ENCODE assay signal across 23 mouse cellular contexts in the genomic region with DNA sequence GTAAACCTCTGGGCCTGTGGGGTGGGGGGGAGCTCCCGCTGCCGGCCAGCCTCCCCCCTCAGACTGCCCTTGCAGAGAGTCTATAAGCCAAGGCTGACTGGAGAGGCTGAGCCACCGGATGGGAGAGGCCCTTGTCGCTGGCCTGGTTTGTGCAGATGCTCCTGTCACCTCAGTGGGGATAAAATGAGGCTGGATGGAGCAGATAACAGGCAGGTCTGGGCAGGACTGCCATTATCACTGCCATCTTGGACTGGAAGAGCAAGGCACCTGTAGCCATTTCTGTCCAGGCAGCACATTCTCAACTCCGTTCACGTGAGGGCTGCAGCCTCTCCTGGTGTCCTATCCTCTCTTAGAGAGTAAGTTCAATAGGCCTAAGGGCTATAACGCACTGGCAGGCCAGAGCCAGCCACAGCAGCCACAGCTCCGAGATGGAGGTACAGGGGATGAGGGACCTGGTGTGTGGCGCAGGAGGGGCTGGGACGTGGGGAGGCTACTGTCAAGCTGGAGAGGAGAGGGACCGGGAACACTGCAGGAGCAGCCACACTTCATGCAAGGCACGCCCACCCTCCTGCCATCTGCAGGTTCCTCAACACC. TPM values are rescaled to one million over a fixed set of nuclear protein-coding genes. Genes with fewer than 3 reads are reported as not detected.
DNase-seq lines count a peak whose midpoint lies in the region; ATAC-seq lines count a peak whose summit lies in the region.
"Had no signal": no experiment of that assay in that cellular context is flagged by ENCODE, and none has a peak within 500 bp of the region (broad histone marks: within the 10 kb centered on the region; RNA-seq: fewer than 3 reads in every experiment).

No protein-coding gene starts in this region.

- peaks cover 7% of the 10 kb centered on the region for H3K4me1 ChIP-seq in midbrain, embryonic 11.5 days (ENCODE audit: control insufficient read depth, insufficient read depth, low read length)
- H3K4me1 ChIP-seq in midbrain, embryonic 13.5 days (replicated peaks): peaks cover 13% of the 10 kb centered on the region
- H3K4me1 ChIP-seq in liver, embryonic 11.5 days (replicated peaks; ENCODE audit: control insufficient read depth, insufficient read depth, low read length): peaks cover 41% of the 10 kb centered on the region
- 0 out of 2 replicates have a peak, but pooled peaks cover 5% of the 10 kb centered on the region for H3K4me1 ChIP-seq in kidney, embryonic 14.5 days (ENCODE audit: control insufficient read depth, insufficient read depth, low read length)
- peaks cover 10% of the 10 kb centered on the region for H3K4me1 ChIP-seq in neural tube, embryonic 15.5 days

- H3K4me2 ChIP-seq in midbrain, embryonic 11.5 days: no peak overlapping the region
- no peak overlapping the region for H3K4me2 ChIP-seq in midbrain, embryonic 13.5 days (replicated peaks)
- H3K4me2 ChIP-seq in liver, embryonic 11.5 days: peak overlapping the region; percentile 9; the same call in 1 of the 2 replicates
- no peak overlapping the region for H3K4me2 ChIP-seq in kidney, embryonic 14.5 days (replicated peaks; ENCODE audit: low read depth, low read length)
- H3K4me2 ChIP-seq in neural tube, embryonic 15.5 days: no peak overlapping the region
- H3K4me2 ChIP-seq: embryonic facial prominence, embryonic 12.5 days; hindbrain, embryonic 13.5 days; midbrain, embryonic 12.5 days; neural tube, embryonic 12.5 days had no signal

- no peak overlapping the region for H3K9ac ChIP-seq in midbrain, embryonic 11.5 days (ENCODE audit: low read length)
- H3K9ac ChIP-seq in midbrain, embryonic 13.5 days (replicated peaks): no peak overlapping the region
- no peak overlapping the region for H3K9ac ChIP-seq in liver, embryonic 11.5 days (ENCODE audit: low read depth, low read length)
- no peak overlapping the region for H3K9ac ChIP-seq in kidney, embryonic 14.5 days (ENCODE audit: low read depth, low read length)
- no peak overlapping the region for H3K9ac ChIP-seq in neural tube, embryonic 15.5 days (replicated peaks)
- H3K9ac ChIP-seq: embryonic facial prominence, embryonic 12.5 days; hindbrain, embryonic 13.5 days; midbrain, embryonic 12.5 days; neural tube, embryonic 12.5 days had no signal

- H3K36me3 ChIP-seq in midbrain, embryonic 11.5 days (ENCODE audit: control insufficient read depth, insufficient read depth, low read length): peaks cover 25% of the 10 kb centered on the region
- H3K36me3 ChIP-seq in midbrain, embryonic 13.5 days: peaks cover 65% of the 10 kb centered on the region
- peaks cover 28% of the 10 kb centered on the region for H3K36me3 ChIP-seq in liver, embryonic 11.5 days (ENCODE audit: control insufficient read depth, insufficient read depth, low read length)
- H3K36me3 ChIP-seq in kidney, embryonic 14.5 days (ENCODE audit: control insufficient read depth, insufficient read depth, low read length): peaks cover 49% of the 10 kb centered on the region
- H3K36me3 ChIP-seq in neural tube, embryonic 15.5 days: peaks cover 60% of the 10 kb centered on the region

- peaks cover 10% of the 10 kb centered on the region for H3K27me3 ChIP-seq in midbrain, embryonic 11.5 days (ENCODE audit: control insufficient read depth, insufficient read depth, low read length)
- peaks cover 23% of the 10 kb centered on the region for H3K27me3 ChIP-seq in midbrain, embryonic 13.5 days
- H3K27me3 ChIP-seq in liver, embryonic 11.5 days (replicated peaks; ENCODE audit: control insufficient read depth, insufficient read depth, low read length): peaks cover 9% of the 10 kb centered on the region
- peaks cover 2% of the 10 kb centered on the region; the same call in 1 of the 2 replicates for H3K27me3 ChIP-seq in kidney, embryonic 14.5 days (ENCODE audit: control insufficient read depth, insufficient read depth, low read length)
- H3K27me3 ChIP-seq in neural tube, embryonic 15.5 days (replicated peaks): peaks cover 24% of the 10 kb centered on the region

- no peak for ATAC-seq in midbrain, embryonic 11.5 days (ENCODE audit: low FRiP score)
- no peak for ATAC-seq in midbrain, embryonic 13.5 days
- ATAC-seq in liver, embryonic 11.5 days (replicated peaks; ENCODE audit: low FRiP score): 0 out of 2 replicates have a peak, but pooled peaks have one; percentile 9
- ATAC-seq in megakaryocyte progenitor cell, adult 5-6 weeks (replicated peaks; ENCODE audit: poor library complexity): peak; percentile 22
- ATAC-seq in kidney, embryonic 14.5 days (ENCODE audit: low FRiP score, low TSS enrichment): no peak
- ATAC-seq in neural tube, embryonic 15.5 days (ENCODE audit: low FRiP score): no peak
- ATAC-seq: forebrain, embryonic 16.5 days had no signal

- WGBS in midbrain, embryonic 11.5 days: 91% methylated on average over 12 of the region's 12 CpGs
- 84% methylated on average over 12 of the region's 12 CpGs for WGBS in midbrain, embryonic 13.5 days
- WGBS in liver, embryonic 11.5 days: 67% methylated on average over 12 of the region's 12 CpGs
- 89% methylated on average over 12 of the region's 12 CpGs for WGBS in kidney, embryonic 14.5 days
- 94% methylated on average over 12 of the region's 12 CpGs for WGBS in neural tube, embryonic 15.5 days

- no peaks in the 10 kb centered on the region for H3K9me3 ChIP-seq in midbrain, embryonic 11.5 days (ENCODE audit: control insufficient read depth, low read length)
- H3K9me3 ChIP-seq in midbrain, embryonic 13.5 days: no peaks in the 10 kb centered on the region
- H3K9me3 ChIP-seq in liver, embryonic 11.5 days (ENCODE audit: control insufficient read depth, low read length): no peaks in the 10 kb centered on the region
- H3K9me3 ChIP-seq in kidney, embryonic 14.5 days (ENCODE audit: control insufficient read depth, low read length): no peaks in the 10 kb centered on the region
- H3K9me3 ChIP-seq in neural tube, embryonic 15.5 days (replicated peaks): no peaks in the 10 kb centered on the region
- H3K9me3 ChIP-seq: embryonic facial prominence, embryonic 12.5 days; hindbrain, embryonic 13.5 days; midbrain, embryonic 12.5 days; neural tube, embryonic 12.5 days had no signal

- H3K4me3 ChIP-seq in midbrain, embryonic 11.5 days (ENCODE audit: low read depth, low read length): no peak overlapping the region
- no peak overlapping the region for H3K4me3 ChIP-seq in midbrain, embryonic 13.5 days (replicated peaks)
- H3K4me3 ChIP-seq in liver, embryonic 11.5 days (ENCODE audit: low read depth, low read length): no peak overlapping the region
- no peak overlapping the region for H3K4me3 ChIP-seq in kidney, embryonic 14.5 days (ENCODE audit: low read length)
- no peak overlapping the region for H3K4me3 ChIP-seq in neural tube, embryonic 15.5 days (replicated peaks)
- H3K4me3 ChIP-seq: embryonic facial prominence, embryonic 12.5 days; hindbrain, embryonic 13.5 days; midbrain, embryonic 12.5 days; neural tube, embryonic 12.5 days had no signal

- DNase-seq in midbrain, embryonic 11.5 days (ENCODE audit: low spot score, missing footprints): peak; percentile 82
- peak; percentile 53 for DNase-seq in c-Kit-positive CD71-positive TER-119-negative erythroid progenitor cells, embryonic 14.5 days (ENCODE audit: low read depth)
- no peak for DNase-seq in liver, embryonic 11.5 days (ENCODE audit: low spot score)
- no peak for DNase-seq in layer of hippocampus, postnatal 25 days (ENCODE audit: extremely low spot score in 1 of 2, low spot score in 1 of 2)
- DNase-seq: adrenal gland, postnatal 36 days; cerebellum, adult 9-10 months; gastrocnemius, postnatal 36 days; thymus, postnatal 36 days had no signal

- H3K27ac ChIP-seq in midbrain, embryonic 11.5 days (ENCODE audit: low read depth, low read length): no peak overlapping the region
- H3K27ac ChIP-seq in midbrain, embryonic 13.5 days: no peak overlapping the region
- peak overlapping the region; percentile 6 for H3K27ac ChIP-seq in liver, embryonic 11.5 days (ENCODE audit: low read depth, low read length)
- no peak overlapping the region for H3K27ac ChIP-seq in kidney, embryonic 14.5 days (ENCODE audit: low read depth, low read length)
- no peak overlapping the region for H3K27ac ChIP-seq in neural tube, embryonic 15.5 days (replicated peaks)
- H3K27ac ChIP-seq: embryonic facial prominence, embryonic 12.5 days; hindbrain, embryonic 13.5 days; midbrain, embryonic 12.5 days; neural tube, embryonic 12.5 days had no signal

RNA-seq across cellular contexts. Expression of a gene that starts 7.5 kb away (rescaled TPM):
- polyA plus RNA-seq in midbrain, embryonic 11.5 days (2014; fragmentation: Nextera tagmentation; extraction: Ambion mirVana): 7.1 and 8.3 TPM in 2 replicates
- polyA plus RNA-seq in midbrain, embryonic 13.5 days (2015; fragmentation: Nextera tagmentation; extraction: Ambion mirVana): 3.1 and 3.2 TPM in 2 replicates
- polyA plus RNA-seq in liver, embryonic 11.5 days (2014; fragmentation: Nextera tagmentation; extraction: Ambion mirVana): 39.0 and 44.1 TPM in 2 replicates
- total RNA-seq in megakaryocyte progenitor cell, adult 5-6 weeks (2015): 7.6 and 15.5 TPM in 2 replicates
- total RNA-seq in megakaryocyte progenitor cell, adult 5-6 weeks (2017): 6.7 and 26.1 TPM in 2 replicates
- total RNA-seq in layer of hippocampus, postnatal 25 days (2021): 1 to 10 TPM; 1.3 to 2.1 TPM
- 3.0 and 3.7 TPM in 2 replicates for polyA plus RNA-seq in kidney, embryonic 14.5 days (2014; fragmentation: Nextera tagmentation; extraction: Ambion mirVana)
- polyA plus RNA-seq in neural tube, embryonic 15.5 days (2015; fragmentation: Nextera tagmentation; extraction: Ambion mirVana): 2.8 and 4.5 TPM in 2 replicates

RNA-seq across cellular contexts. Expression of a gene that starts 43.0 kb away (rescaled TPM):
- polyA plus RNA-seq in midbrain, embryonic 11.5 days (2014; fragmentation: Nextera tagmentation; extraction: Ambion mirVana): 13.6 and 18.7 TPM in 2 replicates
- polyA plus RNA-seq in midbrain, embryonic 13.5 days (2015; fragmentation: Nextera tagmentation; extraction: Ambion mirVana): 12.3 and 12.7 TPM in 2 replicates
- 13.5 and 13.9 TPM in 2 replicates for polyA plus RNA-seq in liver, embryonic 11.5 days (2014; fragmentation: Nextera tagmentation; extraction: Ambion mirVana)
- 5.0 TPM in 2 replicates for total RNA-seq in megakaryocyte progenitor cell, adult 5-6 weeks (2015)
- 6.1 and 6.4 TPM in 2 replicates for total RNA-seq in megakaryocyte progenitor cell, adult 5-6 weeks (2017)
- total RNA-seq in layer of hippocampus, postnatal 25 days (2021): 10 to 100 TPM; 97.0 to 97.1 TPM
- polyA plus RNA-seq in kidney, embryonic 14.5 days (2014; fragmentation: Nextera tagmentation; extraction: Ambion mirVana): 11.2 and 13.5 TPM in 2 replicates
- 19.2 and 32.4 TPM in 2 replicates for polyA plus RNA-seq in neural tube, embryonic 15.5 days (2015; fragmentation: Nextera tagmentation; extraction: Ambion mirVana)

RNA-seq across cellular contexts. Expression of a gene that starts 44.2 kb away (rescaled TPM):
- 173 and 183 TPM in 2 replicates for polyA plus RNA-seq in midbrain, embryonic 11.5 days (2014; fragmentation: Nextera tagmentation; extraction: Ambion mirVana)
- polyA plus RNA-seq in midbrain, embryonic 13.5 days (2015; fragmentation: Nextera tagmentation; extraction: Ambion mirVana): 175 and 187 TPM in 2 replicates
- polyA plus RNA-seq in liver, embryonic 11.5 days (2014; fragmentation: Nextera tagmentation; extraction: Ambion mirVana): 133 and 135 TPM in 2 replicates
- total RNA-seq in megakaryocyte progenitor cell, adult 5-6 weeks (2015): 46.9 and 49.3 TPM in 2 replicates
- total RNA-seq in megakaryocyte progenitor cell, adult 5-6 weeks (2017): 27.9 and 33.0 TPM in 2 replicates
- total RNA-seq in layer of hippocampus, postnatal 25 days (2021): 10 to 100 TPM; 76.4 to 88.4 TPM
- polyA plus RNA-seq in kidney, embryonic 14.5 days (2014; fragmentation: Nextera tagmentation; extraction: Ambion mirVana): 160 and 212 TPM in 2 replicates
- 173 and 184 TPM in 2 replicates for polyA plus RNA-seq in neural tube, embryonic 15.5 days (2015; fragmentation: Nextera tagmentation; extraction: Ambion mirVana)

RNA-seq across cellular contexts. Expression of a gene that starts 48.0 kb away (rescaled TPM):
- not detected in 2 replicates for polyA plus RNA-seq in midbrain, embryonic 11.5 days (2014; fragmentation: Nextera tagmentation; extraction: Ambion mirVana)
- 0.22 and 0.34 TPM in 2 replicates for polyA plus RNA-seq in midbrain, embryonic 13.5 days (2015; fragmentation: Nextera tagmentation; extraction: Ambion mirVana)
- polyA plus RNA-seq in liver, embryonic 11.5 days (2014; fragmentation: Nextera tagmentation; extraction: Ambion mirVana): not detected in 2 replicates
- total RNA-seq in megakaryocyte progenitor cell, adult 5-6 weeks (2015): not detected in 2 replicates
- total RNA-seq in megakaryocyte progenitor cell, adult 5-6 weeks (2017): not detected in 2 replicates
- under 1 TPM; 0.32 to 0.68 TPM for total RNA-seq in layer of hippocampus, postnatal 25 days (2021)
- not detected in 2 replicates for polyA plus RNA-seq in kidney, embryonic 14.5 days (2014; fragmentation: Nextera tagmentation; extraction: Ambion mirVana)
- polyA plus RNA-seq in neural tube, embryonic 15.5 days (2015; fragmentation: Nextera tagmentation; extraction: Ambion mirVana): 0.34 and 0.49 TPM in 2 replicates
- total RNA-seq: adrenal gland, postnatal 36 days; gastrocnemius, postnatal 36 days; liver, adult 2 months had no signal
- polyA plus RNA-seq: embryonic facial prominence, embryonic 12.5 days; forebrain, embryonic 16.5 days; heart, embryonic 16.5 days; intestine, embryonic 14.5 days; kidney, embryonic 16.5 days; large intestine, adult 2 months; liver, adult 2 months; neural tube, embryonic 12.5 days; stomach, embryonic 14.5 days had no signal

Comparison
In these comparisons a context has a peak if more than half of its experiments do, and no peak if none do; other contexts are left out.
1. ATAC-seq: peak in liver, embryonic 11.5 days (single experiment) and megakaryocyte progenitor cell, adult 5-6 weeks (single experiment); none in midbrain, embryonic 11.5 days (single experiment), midbrain, embryonic 13.5 days (single experiment), kidney, embryonic 14.5 days (single experiment) and neural tube, embryonic 15.5 days (single experiment).
2. DNase-seq: peak in midbrain, embryonic 11.5 days (single experiment) and c-Kit-positive CD71-positive TER-119-negative erythroid progenitor cells, embryonic 14.5 days (single experiment); none in liver, embryonic 11.5 days (single experiment) and layer of hippocampus, postnatal 25 days (0 of 2).